Mouse (Mus musculus) lung, adult 2 months (tissue): ENCODE measurements around the gene Ryr2.

ENCODE experiments used
- CTCF ChIP-seq: fragments of 200-500 bp; IDR thresholded peaks from 2 replicates; pipeline ENCODE4 v1.5.1; 2011; ENCODE audit warnings: mild to moderate bottlenecking, low read length, control low read depth; ENCODE audit not compliant: insufficient read depth
- POLR2A ChIP-seq: fragments of 200-500 bp; IDR thresholded peaks from 2 replicates; pipeline ENCODE4 v1.6.1; 2011; ENCODE audit warnings: low read depth, mild to moderate bottlenecking, control low read depth, low read length, borderline replicate concordance; ENCODE audit errors: extremely low read depth

DNA sequence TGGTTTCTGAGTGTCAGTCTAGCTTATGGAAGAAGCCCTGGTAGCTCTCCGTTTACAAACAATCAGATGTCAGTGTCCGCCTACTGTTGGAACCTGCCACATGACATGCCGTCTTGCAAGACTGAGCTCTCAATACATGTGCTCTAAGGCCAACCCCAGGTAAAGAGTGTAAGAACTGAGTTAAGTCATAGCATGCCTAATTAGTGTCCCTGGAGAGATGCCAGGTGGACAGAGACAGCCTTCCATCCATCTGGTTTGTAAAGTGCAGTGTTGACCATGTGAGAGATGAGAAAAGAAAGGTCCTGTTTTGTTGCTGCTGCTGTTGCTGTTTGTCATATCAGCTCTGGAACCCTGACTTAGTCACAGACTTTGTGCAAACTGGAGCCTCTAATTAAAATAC is 178.0 kb downstream of the Ryr2 start:
- TF ChIP-seq CTCF (no peak), POLR2A (no peak)
